Mouse (Mus musculus): Measurements from ENCODE around the gene Rab8b. TPM values are rescaled to one million over a fixed set of nuclear protein-coding genes. Genes with fewer than 3 reads are reported as not detected.
"Not testable (repeated sequence)": the region's sequence is repeated elsewhere in the genome, so short reads cannot be mapped to it uniquely, and the experiment has no call there.

Gene Rab8b
- polyA plus RNA-seq, 1 experiment from 2014 or later = 26.7 TPM

GRCm38 (mm10) chr9:66914540-66914939, 4.9 kb downstream of the Rab8b start:
- H3K27me3 ChIP-seq (ENCODE audit: low read depth, poor library complexity, severe bottlenecking) = no peaks in the 10 kb centered on the region
- DNase-seq (ENCODE audit: low spot score) = no peak
- H3K36me3 ChIP-seq = peaks cover 13% of the 10 kb centered on the region; the same call in 1 of the 2 replicates
- no peaks in the 10 kb centered on the region for H3K9me3 ChIP-seq (replicated peaks)
- H3K4me1 ChIP-seq = peaks cover 15% of the 10 kb centered on the region
- no peak overlapping the region for H3K4me3 ChIP-seq
- 96% methylated on average over 3 of the region's 3 CpGs for WGBS
- H3K27ac ChIP-seq (replicated peaks) = no peak overlapping the region

GRCm38 (mm10) chr9:66913254-66913934, 6.1 kb downstream of the Rab8b start:
- not testable (repeated sequence) for H3K27ac ChIP-seq (replicated peaks); H3K4me3 ChIP-seq; DNase-seq (ENCODE audit: low spot score); H3K9me3 ChIP-seq (replicated peaks); H3K27me3 ChIP-seq (ENCODE audit: low read depth, poor library complexity, severe bottlenecking)
- peaks cover 13% of the 10 kb centered on the region; the same call in 1 of the 2 replicates for H3K36me3 ChIP-seq
- 97% methylated on average over 5 of the region's 5 CpGs for WGBS
- peaks cover 10% of the 10 kb centered on the region for H3K4me1 ChIP-seq

- H3K27ac ChIP-seq (replicated peaks) = no peak overlapping the region
- no peak overlapping the region for H3K4me3 ChIP-seq
- H3K36me3 ChIP-seq = peaks cover 13% of the 10 kb centered on the region; the same call in 1 of the 2 replicates
- no peaks in the 10 kb centered on the region for H3K9me3 ChIP-seq (replicated peaks)
- H3K4me1 ChIP-seq = 0 out of 2 replicates have a peak, but pooled peaks cover 2% of the 10 kb centered on the region
- no peaks in the 10 kb centered on the region for H3K27me3 ChIP-seq (ENCODE audit: low read depth, poor library complexity, severe bottlenecking)
- DNase-seq (ENCODE audit: low spot score) = no peak
Measured at GRCm38 (mm10) chr9:66912304-66912703, 7.2 kb downstream of the Rab8b start.

DNA sequence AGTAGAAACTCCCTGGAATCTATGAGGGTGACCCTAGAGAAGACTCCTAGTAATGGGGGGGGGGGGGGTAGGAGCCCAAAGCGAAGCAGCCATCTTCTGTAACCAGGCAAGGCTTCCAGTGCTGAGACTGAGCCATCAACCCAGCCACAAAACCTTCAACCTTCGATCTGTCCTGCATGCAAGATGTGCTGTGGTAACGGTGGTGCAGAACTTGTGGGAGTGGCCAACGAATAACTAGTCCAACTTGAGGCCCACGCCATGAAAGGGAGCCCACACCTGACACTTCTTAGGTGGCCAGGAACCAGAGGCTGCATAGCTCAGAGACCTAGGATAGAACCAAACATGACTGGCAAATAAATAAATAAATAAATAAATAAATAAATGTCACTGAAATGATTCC, 8.8 kb downstream of the Rab8b start:
- WGBS = 85% methylated on average over 5 of the region's 5 CpGs

GRCm38 (mm10) chr9:66909922-66910321, 9.6 kb downstream of the Rab8b start:
- Histone ChIP-seq H3K27me3 (ENCODE audit: low read depth, poor library complexity, severe bottlenecking) (no peaks in the 10 kb centered on the region), H3K4me3 (no peak overlapping the region), H3K9me3 (replicated peaks) (no peaks in the 10 kb centered on the region), H3K36me3 (peaks cover 10% of the 10 kb centered on the region; the same call in 1 of the 2 replicates), H3K4me1 (no peaks in the 10 kb centered on the region), H3K27ac (replicated peaks) (no peak overlapping the region)
- 82% methylated on average over 7 of the region's 7 CpGs for WGBS
- no peak for DNase-seq (ENCODE audit: low spot score)

More for the DNA sequence above, 8.8 kb downstream of the Rab8b start:
- no peak for DNase-seq (ENCODE audit: low spot score)
- Histone ChIP-seq H3K27me3 (ENCODE audit: low read depth, poor library complexity, severe bottlenecking) (no peaks in the 10 kb centered on the region), H3K9me3 (replicated peaks) (no peaks in the 10 kb centered on the region), H3K27ac (replicated peaks) (no peak overlapping the region), H3K4me1 (no peaks in the 10 kb centered on the region), H3K4me3 (no peak overlapping the region), H3K36me3 (peaks cover 10% of the 10 kb centered on the region; the same call in 1 of the 2 replicates)

DNA sequence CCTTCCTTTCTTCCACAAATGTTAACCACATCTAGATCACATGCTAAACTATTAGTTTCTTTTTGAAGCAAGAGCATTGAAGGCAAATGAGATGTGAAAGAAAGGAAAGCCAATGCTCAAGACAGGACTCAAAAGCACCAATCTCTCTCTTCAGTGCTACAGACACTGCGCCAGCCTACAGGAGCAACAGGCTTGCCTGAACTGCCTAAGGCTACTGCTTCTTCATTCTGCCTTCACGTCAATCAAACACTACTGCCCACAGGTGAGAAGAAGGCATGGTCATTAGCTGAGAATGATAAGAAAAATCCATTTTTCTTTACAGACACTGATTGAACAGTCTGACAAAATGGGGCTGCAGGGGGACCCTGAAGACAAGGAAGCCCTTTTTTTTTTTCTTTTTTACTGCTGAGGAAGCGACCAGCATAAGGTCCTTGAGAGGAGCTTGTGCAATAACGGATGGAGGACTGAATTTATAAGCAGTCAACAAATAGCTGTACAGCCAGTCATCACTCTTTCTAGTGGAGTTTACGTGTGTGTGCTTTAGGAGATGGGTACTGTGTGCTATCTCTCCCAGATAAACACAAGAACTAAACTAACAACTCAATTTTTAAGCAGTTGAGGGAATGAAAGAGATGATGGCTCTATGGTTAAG, 11.6 kb downstream of the Rab8b start:
- WGBS = 93% methylated on average over 5 of the region's 5 CpGs
- peaks cover 5% of the 10 kb centered on the region; the same call in 1 of the 2 replicates for H3K36me3 ChIP-seq
- H3K4me3 ChIP-seq = no peak overlapping the region
- no peak overlapping the region for H3K27ac ChIP-seq (replicated peaks)
- no peak for DNase-seq (ENCODE audit: low spot score)
- H3K9me3 ChIP-seq (replicated peaks) = no peaks in the 10 kb centered on the region
- no peaks in the 10 kb centered on the region for H3K4me1 ChIP-seq
- H3K27me3 ChIP-seq (ENCODE audit: low read depth, poor library complexity, severe bottlenecking) = no peaks in the 10 kb centered on the region

DNA sequence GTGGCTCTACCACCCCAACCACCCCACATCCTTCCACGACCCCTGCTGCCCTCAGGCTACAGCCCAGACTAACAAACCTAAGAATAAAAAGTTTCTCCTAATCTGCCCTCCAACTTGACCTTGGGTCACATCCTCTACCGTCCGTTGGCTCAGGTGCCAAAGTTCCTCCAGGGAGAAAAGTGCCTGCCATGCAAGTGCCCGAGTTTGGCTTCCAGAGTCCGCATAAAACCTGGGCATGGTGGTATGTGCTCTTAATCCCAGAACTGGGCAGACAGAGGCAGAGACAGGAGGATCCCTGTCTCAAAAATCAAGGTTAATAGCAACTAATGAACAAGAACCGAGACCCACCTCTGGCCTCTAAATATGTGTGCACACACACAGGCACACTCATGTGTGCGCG, 12.4 kb downstream of the Rab8b start:
- Histone ChIP-seq H3K9me3 (replicated peaks) (no peaks in the 10 kb centered on the region), H3K4me3 (no peak overlapping the region), H3K27me3 (ENCODE audit: low read depth, poor library complexity, severe bottlenecking) (no peaks in the 10 kb centered on the region), H3K36me3 (0 out of 2 replicates have a peak, but pooled peaks cover 3% of the 10 kb centered on the region), H3K4me1 (no peaks in the 10 kb centered on the region), H3K27ac (replicated peaks) (no peak overlapping the region)
- 94% methylated on average over 8 of the region's 8 CpGs for WGBS
- no peak for DNase-seq (ENCODE audit: low spot score)

GRCm38 (mm10) chr9:66905990-66906389, 13.5 kb downstream of the Rab8b start:
- no peak overlapping the region for H3K27ac ChIP-seq (replicated peaks)
- no peaks in the 10 kb centered on the region for H3K9me3 ChIP-seq (replicated peaks)
- 89% methylated on average over 9 of the region's 9 CpGs for WGBS
- 0 out of 2 replicates have a peak, but pooled peaks cover 3% of the 10 kb centered on the region for H3K36me3 ChIP-seq
- DNase-seq (ENCODE audit: low spot score) = no peak
- no peak overlapping the region for H3K4me3 ChIP-seq
- H3K4me1 ChIP-seq = no peaks in the 10 kb centered on the region
- H3K27me3 ChIP-seq (ENCODE audit: low read depth, poor library complexity, severe bottlenecking) = no peaks in the 10 kb centered on the region

DNA sequence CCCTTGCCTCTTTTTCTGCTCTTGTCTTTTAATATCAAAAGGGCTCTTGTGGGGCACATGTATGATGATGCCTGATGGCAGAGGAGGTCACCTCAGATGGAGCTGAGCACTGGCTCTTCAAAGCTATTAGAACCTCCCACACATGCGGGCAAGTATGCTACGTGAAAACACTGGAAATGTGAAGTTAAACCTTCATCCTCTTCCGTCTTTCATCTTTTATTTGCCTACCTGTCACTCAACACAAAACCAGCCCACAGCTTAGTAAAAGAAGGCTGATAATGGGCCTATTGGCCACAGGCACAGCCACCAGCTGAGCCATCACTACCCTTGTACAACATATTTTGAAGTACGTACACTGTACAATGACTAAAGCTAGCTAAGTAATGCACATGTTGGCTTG, 20.0 kb downstream of the Rab8b start:
- H3K9me3 ChIP-seq (replicated peaks) = no peaks in the 10 kb centered on the region
- no peaks in the 10 kb centered on the region for H3K27me3 ChIP-seq (ENCODE audit: low read depth, poor library complexity, severe bottlenecking)
- H3K27ac ChIP-seq (replicated peaks) = no peak overlapping the region
- no peak for DNase-seq (ENCODE audit: low spot score)
- no peaks in the 10 kb centered on the region for H3K4me1 ChIP-seq
- WGBS = 89% methylated on average over 4 of the region's 4 CpGs
- H3K4me3 ChIP-seq = no peak overlapping the region
- no peaks in the 10 kb centered on the region for H3K36me3 ChIP-seq

GRCm38 (mm10) chr9:66899072-66899471, 20.4 kb downstream of the Rab8b start:
- Histone ChIP-seq H3K9me3 (replicated peaks) (no peaks in the 10 kb centered on the region), H3K27me3 (ENCODE audit: low read depth, poor library complexity, severe bottlenecking) (no peaks in the 10 kb centered on the region), H3K27ac (replicated peaks) (no peak overlapping the region), H3K4me3 (no peak overlapping the region), H3K36me3 (no peaks in the 10 kb centered on the region), H3K4me1 (no peaks in the 10 kb centered on the region)
- WGBS = 89% methylated on average over 2 of the region's 2 CpGs
- DNase-seq (ENCODE audit: low spot score) = no peak

GRCm38 (mm10) chr9:66897851-66898250, 21.6 kb downstream of the Rab8b start:
- no peak for DNase-seq (ENCODE audit: low spot score)
- no peaks in the 10 kb centered on the region for H3K27me3 ChIP-seq (ENCODE audit: low read depth, poor library complexity, severe bottlenecking)
- 76% methylated on average over 6 of the region's 6 CpGs for WGBS
- no peak overlapping the region for H3K27ac ChIP-seq (replicated peaks)
- no peaks in the 10 kb centered on the region for H3K36me3 ChIP-seq
- H3K9me3 ChIP-seq (replicated peaks) = no peaks in the 10 kb centered on the region
- H3K4me1 ChIP-seq = no peaks in the 10 kb centered on the region
- H3K4me3 ChIP-seq = no peak overlapping the region

DNA sequence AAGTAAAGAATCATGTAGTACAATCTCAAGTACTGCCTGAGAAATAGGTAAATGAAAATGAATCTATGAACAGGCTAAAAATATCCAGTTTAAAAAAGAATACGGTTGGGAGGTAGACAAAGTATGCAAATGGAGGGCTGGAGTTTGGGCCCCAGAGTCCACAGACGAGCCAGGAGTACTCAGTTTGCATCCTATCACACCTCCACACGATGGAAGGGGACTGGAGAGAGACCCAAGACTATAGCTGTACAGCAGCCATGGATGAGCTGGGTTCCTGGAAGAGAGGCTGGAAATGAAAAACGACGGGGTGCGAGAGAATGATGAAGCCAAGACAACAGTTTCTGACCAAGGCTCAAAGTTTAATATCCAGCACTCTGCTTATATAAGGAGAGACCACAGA, 22.5 kb downstream of the Rab8b start:
- H3K4me1 ChIP-seq = no peaks in the 10 kb centered on the region
- no peak for DNase-seq (ENCODE audit: low spot score)
- 71% methylated on average over 6 of the region's 6 CpGs for WGBS
- H3K9me3 ChIP-seq (replicated peaks) = no peaks in the 10 kb centered on the region; the same call in 1 of the 2 replicates
- H3K36me3 ChIP-seq = no peaks in the 10 kb centered on the region
- H3K27ac ChIP-seq (replicated peaks) = no peak overlapping the region
- H3K27me3 ChIP-seq (ENCODE audit: low read depth, poor library complexity, severe bottlenecking) = no peaks in the 10 kb centered on the region
- no peak overlapping the region for H3K4me3 ChIP-seq

GRCm38 (mm10) chr9:66895995-66896394, 23.5 kb downstream of the Rab8b start:
- DNase-seq (ENCODE audit: low spot score) = no peak
- Histone ChIP-seq H3K27ac (replicated peaks) (no peak overlapping the region), H3K27me3 (ENCODE audit: low read depth, poor library complexity, severe bottlenecking) (no peaks in the 10 kb centered on the region), H3K9me3 (replicated peaks) (no peaks in the 10 kb centered on the region; the same call in 1 of the 2 replicates), H3K4me1 (no peaks in the 10 kb centered on the region), H3K4me3 (no peak overlapping the region), H3K36me3 (no peaks in the 10 kb centered on the region)
- WGBS = 80% methylated on average over 5 of the region's 5 CpGs

Measured in midbrain, embryonic 10.5 days (tissue).